Mouse (Mus musculus) heart, postnatal 36 days (tissue): ENCODE measurements around the gene Josd2. TPM values are rescaled to one million over a fixed set of nuclear protein-coding genes. Genes with fewer than 3 reads are reported as not detected.
A peak's percentile ranks its signal among the peaks of the same experiment; 100 is the strongest.

Experiments used
- DNase-seq, 2 experiments: peaks; one replicate each; pipeline ENCODE4 v3.0.0; 2021 to 2022
- intact Hi-C: fragments of 180-260 bp; cut with DNase I; formaldehyde crosslinking; loops from one replicate; pipeline ENCODE4 v1.15.1; 2025
- total RNA-seq, 2 experiments: library from RNA; stranded (reverse); gene quantifications; 2 replicates each; pipeline ENCODE4 v1.2.3; 2021

The Josd2 gene
- total RNA-seq: 100 to 1,000 TPM; 127 to 143 TPM

DNA sequence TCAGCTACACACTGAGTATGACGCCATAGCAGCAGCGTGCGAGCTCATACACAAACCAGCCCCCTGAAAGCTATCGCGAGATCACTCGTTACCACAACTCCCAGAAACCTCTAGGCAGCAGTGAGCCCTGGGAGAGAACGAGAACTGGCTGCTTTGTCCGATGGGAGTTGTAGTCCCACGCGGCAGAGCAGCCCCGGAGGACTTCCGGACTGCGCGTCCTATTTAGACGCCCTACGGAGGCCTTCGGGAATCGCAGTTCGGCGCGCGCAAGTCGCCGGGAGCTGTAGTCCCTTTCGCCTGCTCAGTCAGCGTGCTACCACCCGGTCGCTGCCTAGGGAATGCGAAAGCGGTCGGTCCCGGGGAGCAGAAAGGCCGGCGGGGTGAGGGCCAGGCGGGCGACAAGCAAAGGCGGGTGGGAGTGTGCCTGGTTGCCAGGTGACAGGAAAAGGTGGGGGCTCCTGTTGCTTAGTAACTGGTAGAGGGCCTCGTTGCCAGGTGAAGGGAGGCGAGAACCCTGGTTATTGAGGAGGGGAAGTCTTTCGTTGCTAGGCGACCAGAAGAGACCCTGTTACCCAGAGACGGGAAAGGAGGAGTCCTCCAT lies at the start of gene Josd2:
Gene Josd2, plus strand, starts transcription at position 170 of the 601 bp plus-strand sequence.
- intact Hi-C loops: loop anchor here (2.0 to 10.0 kb wide), 4 partner anchors 27 to 1153 kb away; partner anchors contain the start of gene Zfp715
- peak; percentile 88 to 92 for DNase-seq

DNA sequence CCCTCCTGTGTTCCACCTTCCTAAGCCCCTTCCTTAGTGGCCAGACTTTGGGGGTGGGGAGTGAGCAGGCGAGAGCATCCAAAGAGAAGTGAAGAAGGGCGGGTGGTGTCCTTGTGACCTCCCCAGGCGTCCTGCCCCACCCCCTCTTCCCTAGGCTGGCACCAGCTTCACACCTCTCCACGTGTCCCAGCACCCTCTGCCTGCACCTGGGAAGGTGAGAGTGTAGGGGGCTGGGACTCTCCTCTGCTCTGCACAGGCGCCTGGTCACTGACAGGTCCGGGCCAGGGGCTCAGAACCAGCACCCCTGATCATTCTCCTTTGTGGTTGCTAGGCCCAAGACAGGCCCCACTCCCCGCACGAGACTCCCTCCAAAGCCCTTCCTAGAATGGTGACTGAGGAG lies 40.1 kb upstream of the Josd2 start:
- intact Hi-C loops: no loop called here
- no peak for DNase-seq

DNA sequence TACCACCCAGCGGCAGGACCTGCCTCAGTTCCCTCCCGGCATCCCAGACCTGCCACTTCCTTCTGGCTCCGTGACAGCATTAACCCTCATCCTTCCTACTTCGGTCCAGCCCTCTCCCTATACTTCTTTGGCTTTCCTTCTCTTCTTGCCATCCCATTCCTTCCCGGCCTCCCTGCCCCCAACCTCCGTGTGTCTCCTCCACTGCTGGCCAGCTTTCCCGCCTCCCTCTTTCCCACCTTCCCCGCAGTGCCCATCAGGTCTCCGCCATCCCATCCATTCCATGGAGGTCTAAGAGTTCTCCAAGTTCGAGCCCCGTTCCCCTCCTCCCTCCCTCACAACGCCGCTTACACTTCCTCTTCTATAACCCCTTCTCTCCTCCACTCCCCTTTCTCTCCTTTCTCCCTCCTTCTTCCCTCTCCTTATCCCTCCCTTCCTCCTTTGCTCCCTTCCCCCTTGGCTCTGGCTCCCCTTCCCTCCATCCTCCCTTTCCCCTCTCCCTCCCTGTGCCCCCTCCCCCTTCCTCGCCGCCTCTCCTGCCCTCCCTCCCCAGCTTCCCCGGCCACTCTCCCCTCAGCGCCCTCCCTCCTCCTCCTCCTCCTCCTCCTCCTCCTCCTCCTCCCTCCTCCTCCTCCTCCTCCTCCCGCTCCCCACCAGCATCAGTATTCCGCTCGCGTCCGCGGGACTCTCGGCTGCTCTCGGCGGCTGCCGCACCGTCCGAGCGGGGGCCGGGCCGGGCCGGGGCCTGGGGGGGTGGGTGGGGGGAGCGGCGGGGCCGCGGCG lies 39.4 kb upstream of the Josd2 start:
- DNase-seq: no peak
- intact Hi-C loops: no loop called here

DNA sequence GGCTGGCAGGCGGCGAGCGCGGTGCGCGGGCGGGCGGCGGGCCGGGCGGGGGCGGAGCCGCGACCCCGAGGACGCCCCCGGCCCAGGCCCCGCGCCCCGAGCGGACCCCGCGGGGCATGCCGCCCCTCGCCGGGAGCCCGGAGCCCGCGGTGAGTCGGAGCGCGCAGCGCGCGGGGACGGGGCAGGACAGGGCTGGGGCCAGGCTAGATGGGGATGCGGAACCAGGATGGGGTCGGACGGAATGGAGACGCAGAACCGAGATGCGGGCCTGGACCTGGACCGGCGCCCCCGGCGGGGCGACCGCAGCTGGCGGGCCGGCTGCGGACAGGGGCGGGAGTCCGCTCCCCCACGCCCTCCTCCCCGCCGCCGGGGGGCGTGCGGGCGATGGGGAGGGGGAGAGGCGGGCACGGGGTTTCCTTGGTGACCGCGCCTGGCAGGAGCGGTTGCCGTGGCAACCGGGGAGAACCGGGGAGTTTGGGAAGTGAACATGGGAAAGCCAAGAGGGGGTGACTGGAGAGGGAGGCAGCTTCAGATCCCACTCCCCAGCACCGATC lies 38.7 kb upstream of the Josd2 start, which contains the start of gene Lrrc4b:
Gene Lrrc4b, plus strand, starts transcription at position 51 of the 554 bp plus-strand sequence.
- DNase-seq: no peak
- intact Hi-C loops: no loop called here

DNA sequence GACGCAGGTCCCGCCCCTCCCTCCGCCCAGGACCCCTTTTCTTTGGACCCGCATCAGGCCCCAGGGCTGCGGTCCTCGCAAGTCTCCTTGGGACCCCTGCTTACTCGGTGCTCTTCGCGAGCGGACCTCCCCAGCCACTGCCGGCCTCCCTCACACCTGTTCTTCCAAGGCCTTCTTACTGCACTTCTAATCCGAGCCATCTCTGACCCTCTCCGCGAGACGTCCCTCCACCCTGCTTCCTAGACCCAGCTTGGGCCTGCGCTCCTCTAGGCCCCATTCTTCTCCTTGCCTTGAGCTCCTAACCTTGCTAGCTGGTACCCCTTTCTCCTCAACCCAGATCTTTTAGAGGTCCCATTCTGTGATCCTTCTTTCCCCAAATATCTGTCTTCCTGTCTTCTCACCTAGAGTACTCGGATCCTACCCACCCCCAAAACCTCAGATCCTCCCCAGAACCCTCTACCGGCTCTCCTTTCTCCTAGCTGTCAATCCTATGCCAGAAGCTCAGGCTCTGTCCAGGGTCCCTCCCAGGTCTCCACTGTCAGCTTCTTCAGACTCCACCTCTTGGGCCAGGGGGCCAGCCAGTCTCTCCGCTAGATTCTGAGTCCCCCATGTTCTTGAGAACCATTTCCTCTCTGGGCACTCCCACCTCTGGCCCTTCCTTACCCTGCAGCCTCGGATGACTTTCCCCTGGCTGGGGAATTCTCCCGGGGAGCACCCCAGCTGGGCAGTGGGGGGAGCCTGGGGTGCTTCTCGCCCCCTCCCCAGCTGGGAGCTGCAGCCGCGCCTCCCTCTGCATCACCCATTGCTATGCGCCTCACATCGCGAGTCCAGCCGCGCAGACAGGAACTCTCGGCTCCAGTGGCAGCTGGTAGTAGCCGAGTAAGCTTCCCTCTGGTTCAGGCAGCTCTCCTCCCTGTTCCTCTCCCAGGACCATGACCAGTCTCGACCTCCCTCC lies 38.0 kb upstream of the Josd2 start:
- DNase-seq: no peak
- intact Hi-C loops: no loop called here

DNA sequence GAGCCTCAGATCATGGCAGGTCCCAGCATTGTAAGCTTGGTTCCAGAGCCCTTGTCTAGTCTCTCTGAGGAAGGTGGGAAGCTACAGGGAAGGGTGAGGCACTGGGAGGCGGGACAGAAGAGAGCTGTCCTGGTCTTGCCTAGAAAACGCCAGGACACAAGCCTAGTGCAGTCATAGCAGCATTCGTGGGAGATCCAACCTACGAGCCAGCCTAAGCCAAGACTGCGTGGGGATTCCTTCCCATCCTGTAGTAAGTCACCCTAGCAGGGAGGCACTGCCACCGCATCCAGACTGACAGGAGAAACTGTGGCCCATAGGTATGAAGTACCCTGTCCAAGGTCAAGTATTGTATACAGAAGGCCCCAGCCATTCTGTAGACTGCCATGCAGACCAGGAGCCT lies 35.2 kb upstream of the Josd2 start:
- intact Hi-C loops: no loop called here

DNA sequence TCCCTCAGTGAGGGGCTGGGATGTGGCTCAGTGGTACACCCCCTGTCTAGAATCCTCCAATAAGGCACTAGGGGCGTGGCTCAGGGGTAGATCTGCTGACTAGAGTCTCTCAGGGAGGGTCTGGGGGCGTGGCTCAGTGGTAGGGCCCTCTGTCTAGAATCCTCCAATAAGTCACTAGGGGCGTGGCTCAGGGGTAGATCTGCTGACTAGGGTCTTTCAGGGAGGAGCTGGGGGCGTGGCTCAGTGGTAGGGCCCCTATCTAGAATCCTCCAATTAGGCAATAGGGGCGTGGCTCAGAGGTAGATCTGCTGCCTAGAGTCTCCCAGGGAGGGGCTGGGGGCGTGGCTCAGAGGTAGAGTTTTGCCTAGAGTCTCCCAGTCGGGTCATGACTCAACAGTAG lies 34.4 kb upstream of the Josd2 start:
- intact Hi-C loops: no loop called here
- no peak for DNase-seq

More for the DNA sequence above, 35.2 kb upstream of the Josd2 start:
- no peak for DNase-seq

DNA sequence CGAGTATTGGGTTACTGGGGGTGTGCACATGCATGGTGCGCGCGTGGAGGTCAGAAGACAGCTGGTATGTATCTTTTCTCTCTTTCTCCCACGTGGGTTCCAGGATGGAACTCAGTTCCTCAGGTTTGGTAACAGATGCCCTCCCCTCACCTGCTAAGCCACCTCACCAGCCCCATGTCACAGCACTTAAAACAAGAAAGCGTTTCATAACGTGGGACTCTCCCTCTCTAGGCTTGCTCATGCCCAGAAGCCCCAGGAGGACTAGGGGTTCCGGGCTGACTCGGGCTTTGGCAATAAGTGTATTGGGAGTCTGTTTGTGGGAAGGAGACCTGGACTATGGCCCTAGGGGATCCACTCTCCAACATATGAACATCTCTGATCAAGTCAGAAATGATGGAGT lies 33.7 kb upstream of the Josd2 start:
- intact Hi-C loops: no loop called here
- DNase-seq: no peak

DNA sequence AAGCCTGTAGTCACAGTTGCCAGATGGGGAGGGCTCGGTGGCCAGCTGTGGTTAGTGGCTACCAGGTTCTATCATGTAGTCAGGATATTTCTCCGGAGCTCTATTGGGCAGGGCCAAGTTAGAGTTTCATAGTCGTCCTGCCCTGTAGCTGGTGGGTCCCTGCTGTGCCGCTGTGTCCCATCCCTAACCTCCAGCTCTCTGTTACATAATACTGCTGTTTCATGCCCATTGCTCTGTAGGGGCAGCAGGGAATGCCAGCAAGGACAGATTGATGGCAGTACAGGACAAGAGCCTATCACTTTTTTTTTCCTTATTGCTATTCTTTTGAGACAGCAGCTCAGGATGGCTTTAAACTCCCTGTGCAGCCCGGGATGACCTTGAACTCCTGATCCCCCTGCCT lies 32.0 kb upstream of the Josd2 start:
- DNase-seq: no peak
- intact Hi-C loops: no loop called here

DNA sequence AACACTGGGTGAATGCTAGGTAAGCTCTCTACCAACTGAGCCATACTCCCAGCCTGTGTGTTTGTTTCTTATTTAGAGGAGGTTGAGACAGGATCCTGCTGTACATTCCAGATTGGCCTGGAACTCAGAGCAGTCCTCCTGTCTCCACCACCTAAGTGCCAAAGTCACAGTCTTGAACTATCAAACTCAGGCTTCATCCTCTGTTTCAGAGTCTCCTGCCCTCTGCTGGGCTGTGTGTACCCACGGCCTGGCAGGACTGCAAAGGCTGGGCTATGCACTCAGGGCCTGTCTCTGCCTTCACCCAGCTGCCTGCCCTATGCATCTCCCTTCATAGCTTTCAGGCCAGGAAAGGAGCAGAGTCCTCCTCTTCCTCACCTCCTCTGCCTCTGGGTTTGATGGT lies 31.5 kb upstream of the Josd2 start:
- no peak for DNase-seq
- intact Hi-C loops: no loop called here

DNA sequence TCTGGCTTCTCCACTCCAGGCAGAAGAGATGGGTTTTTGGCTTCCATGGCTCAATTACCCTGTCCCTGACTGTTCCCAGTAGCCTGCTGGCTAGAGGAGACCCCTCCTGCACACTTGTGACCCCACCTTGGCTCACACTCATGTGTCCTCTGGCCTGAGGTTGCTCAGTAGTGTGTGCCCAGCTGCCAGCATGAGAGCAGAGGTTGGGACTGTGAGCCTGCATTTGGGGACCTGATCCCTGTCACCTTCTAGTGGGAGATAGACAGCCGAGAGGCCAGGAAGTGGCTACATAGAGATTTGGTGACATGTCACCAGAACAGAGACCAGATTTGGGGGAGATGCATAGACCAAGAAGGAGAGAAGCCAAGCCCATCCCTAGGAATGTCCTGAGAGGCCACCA lies 30.6 kb upstream of the Josd2 start:
- intact Hi-C loops: no loop called here
- no peak for DNase-seq

DNA sequence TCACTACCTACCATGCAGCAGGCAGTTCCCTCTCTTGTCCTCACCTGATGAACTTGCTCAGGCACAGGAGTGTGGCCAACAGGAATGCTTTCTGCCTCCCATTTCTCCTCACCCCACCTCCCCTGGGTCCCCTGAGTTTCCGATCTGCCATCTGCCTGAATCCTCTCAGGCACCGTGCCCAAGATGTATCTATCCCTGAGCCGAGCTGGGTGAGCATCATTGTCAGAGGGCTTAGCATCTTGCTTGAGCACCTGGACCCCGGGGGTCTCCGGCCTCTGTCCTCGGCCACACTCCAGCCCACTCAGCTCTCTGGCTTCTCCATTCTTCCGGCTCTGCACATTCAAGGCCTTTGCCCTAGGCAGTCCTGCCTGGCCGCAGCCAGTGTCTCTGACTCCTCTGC lies 29.8 kb upstream of the Josd2 start:
- no peak for DNase-seq
- intact Hi-C loops: no loop called here

DNA sequence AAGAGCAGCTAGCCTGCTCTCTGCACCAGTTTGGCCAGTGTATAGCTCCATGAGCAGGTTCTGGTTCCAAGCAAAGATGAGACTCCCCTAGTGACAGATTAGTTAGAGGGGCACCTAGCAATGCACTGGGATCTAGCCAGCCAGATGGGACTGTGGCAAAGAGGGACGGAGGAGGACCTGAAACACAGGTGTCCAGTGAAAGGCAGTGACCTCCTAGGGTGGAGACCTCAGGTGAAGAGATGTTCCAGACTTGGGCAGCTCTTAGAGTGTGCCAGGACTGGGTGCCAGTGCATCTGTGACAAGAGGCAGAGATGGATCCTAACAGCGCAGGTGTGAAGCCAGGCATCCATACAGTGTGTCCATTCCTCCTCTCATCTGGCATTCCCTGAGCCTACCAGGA lies 28.1 kb upstream of the Josd2 start:
- no peak for DNase-seq

DNA sequence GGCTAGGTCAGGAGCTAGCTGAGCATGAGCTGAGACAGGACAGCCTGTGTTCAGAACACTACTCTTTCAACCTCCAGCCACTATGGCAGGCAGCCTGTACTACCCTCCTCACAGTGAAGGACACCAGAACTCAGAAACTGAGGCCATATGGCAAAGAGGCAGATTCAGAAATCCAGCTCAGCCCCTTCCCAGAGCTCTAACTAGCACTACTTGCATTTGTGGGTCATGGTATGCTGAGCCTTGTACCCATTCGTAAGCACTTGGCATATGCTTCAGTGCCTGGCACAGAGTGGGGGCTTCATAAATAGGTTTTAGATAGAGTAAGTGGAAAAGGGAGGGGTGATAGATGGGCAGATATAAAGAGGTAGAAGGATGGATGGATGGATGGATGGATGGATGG lies 27.3 kb upstream of the Josd2 start:
- DNase-seq: no peak
- intact Hi-C loops: no loop called here

More for the DNA sequence above, 28.1 kb upstream of the Josd2 start:
- intact Hi-C loops: no loop called here

DNA sequence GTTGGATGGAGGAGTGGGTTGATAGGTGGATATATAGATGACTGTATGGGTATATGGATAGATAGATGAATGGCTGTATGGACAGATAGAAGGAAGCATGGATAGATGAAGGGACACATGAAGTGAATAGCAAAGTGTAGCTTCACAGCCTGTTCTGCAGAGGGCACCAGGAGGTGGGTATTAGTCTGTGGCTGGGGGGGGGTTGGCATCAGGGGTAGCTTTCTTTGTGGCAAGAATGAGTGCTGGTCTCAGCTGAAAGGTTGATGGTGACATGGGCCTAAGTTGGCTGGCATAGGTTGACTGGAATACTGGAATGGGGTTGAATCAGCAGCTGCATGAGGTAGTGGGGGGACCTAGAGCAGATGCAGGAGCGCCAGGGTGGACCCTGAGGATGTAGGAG lies 26.6 kb upstream of the Josd2 start:
- DNase-seq: no peak
- intact Hi-C loops: no loop called here

DNA sequence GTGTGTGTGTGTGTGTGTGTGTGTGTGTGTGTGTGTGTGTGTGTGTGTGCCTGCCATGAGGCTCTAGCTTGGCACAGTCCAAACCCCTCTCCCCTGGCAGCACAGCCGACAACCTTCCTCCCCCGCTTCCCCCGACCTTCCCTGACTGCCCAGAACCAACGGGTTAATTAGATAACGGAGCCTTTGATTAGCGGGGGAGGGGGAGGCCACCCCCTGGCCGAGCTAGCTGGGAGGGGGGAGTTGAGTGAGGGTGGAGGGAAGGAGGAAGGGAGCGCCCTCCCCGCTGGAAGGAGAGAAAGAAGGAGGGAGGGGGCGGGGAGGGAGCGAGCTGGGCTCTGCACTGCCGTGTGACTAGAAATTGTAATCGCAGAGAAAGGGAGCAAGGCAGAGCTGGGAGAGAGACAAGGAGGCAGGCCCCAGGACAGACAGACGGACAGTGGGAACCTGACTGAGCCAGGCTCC lies 26.1 kb upstream of the Josd2 start:
- no peak for DNase-seq
- intact Hi-C loops: no loop called here

DNA sequence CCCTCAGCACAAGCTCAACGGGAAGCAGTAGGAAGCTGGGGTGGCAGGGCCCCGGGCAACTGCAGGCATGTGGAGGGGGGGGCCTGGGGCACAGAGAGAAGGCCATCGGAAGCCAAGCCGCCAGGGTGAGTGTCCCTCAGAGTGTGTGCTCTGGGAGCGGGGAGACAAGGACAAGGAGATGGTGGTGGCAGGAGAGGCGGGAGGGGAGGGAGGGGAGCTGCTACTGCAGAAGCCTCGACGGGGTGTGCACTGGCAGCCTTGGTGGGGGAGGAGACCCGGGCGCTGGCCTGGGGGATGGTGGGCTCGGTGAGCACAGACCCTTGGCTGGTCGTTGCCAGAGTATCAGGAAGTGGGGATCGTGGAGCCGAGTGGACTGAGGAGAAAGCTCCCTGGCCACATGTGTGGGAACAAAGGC lies 25.4 kb upstream of the Josd2 start:
- no peak for DNase-seq
- intact Hi-C loops: no loop called here

DNA sequence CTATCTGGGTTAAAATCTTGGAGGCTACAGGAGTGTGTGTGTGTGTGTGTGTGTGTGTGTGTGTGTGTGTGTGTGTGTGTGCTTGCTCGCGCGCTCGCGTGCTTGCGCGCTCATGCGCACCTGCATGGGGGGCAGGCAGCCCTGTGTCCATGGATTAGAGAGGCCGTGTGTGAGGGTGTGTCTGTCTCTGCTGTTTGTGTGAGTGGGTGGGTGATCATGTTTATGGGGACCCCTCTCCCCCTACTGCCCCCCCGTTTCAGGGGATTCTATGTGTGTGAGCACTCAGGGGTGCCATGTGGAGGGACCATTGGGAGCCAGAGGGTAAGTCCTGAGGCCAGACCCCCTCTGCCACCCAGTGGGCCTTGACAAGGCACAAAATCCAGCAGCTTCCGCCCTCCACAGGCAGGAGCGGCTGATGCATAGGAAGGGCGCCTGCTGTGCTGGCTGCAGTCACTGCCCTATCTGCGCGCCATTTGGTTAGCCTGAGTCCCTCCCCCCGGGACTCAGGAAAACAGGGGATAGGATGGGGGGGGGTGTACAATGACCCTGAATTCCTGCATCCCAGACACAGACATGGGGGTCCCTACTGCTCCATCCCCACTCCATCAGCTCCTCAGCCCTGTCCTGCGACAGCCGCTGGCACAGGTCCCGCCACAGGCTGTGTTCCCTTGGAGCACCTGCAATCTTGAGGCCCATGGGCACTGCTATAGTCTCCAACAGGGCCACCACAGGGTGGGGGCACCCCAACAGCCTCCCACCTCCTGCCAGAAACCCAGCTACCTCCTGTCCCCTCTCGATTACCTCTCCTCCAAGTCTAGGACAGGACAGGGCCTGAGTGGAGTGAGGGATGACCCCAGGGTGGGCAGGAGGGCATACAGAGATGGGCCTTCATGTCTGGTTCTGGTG lies 24.3 kb upstream of the Josd2 start:
- intact Hi-C loops: no loop called here
- DNase-seq: no peak

DNA sequence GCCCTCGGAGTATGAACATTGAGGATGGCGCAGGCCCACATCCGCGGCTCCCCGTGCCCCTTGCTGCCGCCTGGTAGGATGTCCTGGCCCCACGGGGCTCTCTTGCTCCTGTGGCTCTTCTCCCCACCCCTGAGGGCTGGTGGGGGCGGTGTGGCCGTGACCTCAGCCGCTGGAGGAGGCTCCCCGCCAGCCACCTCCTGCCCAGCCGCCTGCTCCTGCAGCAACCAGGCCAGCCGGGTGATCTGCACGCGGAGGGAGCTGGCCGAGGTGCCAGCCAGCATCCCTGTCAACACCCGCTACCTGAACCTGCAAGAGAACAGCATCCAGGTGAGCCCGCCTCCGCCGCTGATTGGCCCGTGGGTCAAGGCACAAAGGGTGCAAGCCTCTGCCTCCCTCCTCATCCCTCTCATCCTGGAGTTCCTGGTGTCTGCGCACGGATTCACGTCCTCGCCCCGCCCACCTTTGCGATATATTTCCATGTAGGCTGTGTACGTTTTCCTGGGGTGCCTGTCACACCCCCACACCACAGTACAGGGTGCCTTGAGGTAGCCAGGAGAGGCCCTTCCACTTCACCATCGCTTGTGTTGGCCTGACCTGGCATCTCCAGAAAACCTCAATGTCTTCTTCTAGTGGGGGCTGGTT lies 22.8 kb upstream of the Josd2 start:
- DNase-seq: no peak
- intact Hi-C loops: no loop called here
